Mouse (Mus musculus) ES-Bruce4 (cell line): ENCODE measurements at regions not wholly inside any gene's neighbourhood (a gene's known extent, or its start where the extent isn't known, plus 50 kb on each side); places are given as distances from the start of the nearest gene placed in this dataset.

Experiments used
- CTCF ChIP-seq: IDR thresholded peaks from one replicate; pipeline ENCODE4 v1.8.1; 2011; ENCODE audit warnings: low read depth, low read length
- EP300 ChIP-seq: IDR thresholded peaks from 2 replicates; pipeline ENCODE4 v1.6.1; 2011; ENCODE audit warnings: low read depth, low read length; ENCODE audit not compliant: insufficient read depth

GRCm38 (mm10) chr2:114776176-114776575, 121.4 kb upstream of the Dph6 start:
- no peak for TF ChIP-seq CTCF
- TF ChIP-seq EP300: no peak
